Mouse (Mus musculus): Measurements from ENCODE around the gene Zfp410.

Gene Zfp410

DNA sequence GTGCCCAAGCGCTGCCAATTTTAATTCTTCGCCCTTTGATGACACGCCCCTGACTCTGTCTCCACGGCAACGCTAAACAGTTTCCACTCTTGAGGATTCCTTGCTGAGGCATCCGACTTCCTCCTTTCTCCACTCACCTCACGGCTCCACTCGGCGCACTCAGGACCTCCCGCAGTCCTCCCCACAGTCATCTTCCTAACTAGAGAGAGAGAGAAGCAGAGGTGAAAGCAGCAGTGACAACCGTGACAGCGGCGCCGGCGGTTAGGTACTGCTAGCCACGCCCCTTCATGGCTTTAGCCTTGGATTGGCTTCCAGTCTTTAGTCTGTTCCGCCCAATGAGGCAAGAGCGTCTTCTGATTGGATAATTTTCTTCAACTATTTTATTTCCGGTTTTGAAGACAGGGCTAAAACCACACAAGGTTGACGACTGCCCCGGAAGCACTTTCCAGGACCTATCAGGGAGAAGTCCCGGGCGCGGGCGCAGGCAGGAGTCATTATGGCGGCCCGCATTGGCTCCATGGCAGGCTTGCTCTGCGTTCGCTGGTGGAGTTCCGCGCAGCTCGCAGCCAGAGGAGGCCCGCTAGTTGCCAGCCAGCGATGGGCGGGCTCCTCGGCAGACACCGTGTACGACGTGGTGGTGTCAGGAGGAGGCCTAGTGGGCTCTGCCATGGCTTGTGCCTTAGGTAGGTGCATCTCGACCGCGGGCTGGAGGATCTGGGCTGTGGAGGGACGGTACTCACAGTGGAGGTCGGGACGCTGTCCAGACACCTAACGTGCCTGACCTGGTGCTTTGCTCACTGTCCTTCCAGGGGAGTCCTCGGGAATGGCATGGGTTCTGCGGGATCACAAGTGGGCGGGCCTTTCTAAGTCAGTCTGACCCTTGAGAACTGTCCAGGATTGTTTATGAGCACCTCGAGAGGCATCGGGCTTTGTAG lies 45.2 kb downstream of the Zfp410 start, which contains the start of the genes Coq6 and Fam161b:
Gene Coq6 (plus strand): TSS at position 103 of the 935 bp plus-strand sequence.
Gene Fam161b (minus strand): TSS at position 279 of the 935 bp plus-strand sequence.
- in situ Hi-C loops (cut with MboI, MseI), result no loop called here

DNA sequence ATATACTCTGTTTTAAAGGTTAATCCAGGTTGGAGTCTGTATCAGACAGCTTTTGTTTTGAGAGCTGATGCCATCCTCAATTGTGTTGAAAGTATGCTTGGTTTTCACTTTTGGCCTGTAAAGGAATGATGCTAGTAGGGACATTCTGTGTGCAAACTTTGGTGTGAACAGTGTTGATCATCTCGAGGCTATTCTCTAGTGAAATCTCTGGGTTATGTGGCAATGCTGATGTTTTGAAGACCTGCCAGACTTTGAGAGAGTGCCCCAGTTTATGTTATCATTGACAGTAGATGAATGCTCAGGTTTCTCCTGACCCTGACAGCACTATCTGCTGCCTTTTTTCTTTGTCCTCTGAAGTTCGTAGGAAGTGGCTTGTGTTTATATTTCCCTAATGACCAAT lies 46.2 kb downstream of the Zfp410 start:
- in situ Hi-C loops (cut with MboI, MseI), result no loop called here

DNA sequence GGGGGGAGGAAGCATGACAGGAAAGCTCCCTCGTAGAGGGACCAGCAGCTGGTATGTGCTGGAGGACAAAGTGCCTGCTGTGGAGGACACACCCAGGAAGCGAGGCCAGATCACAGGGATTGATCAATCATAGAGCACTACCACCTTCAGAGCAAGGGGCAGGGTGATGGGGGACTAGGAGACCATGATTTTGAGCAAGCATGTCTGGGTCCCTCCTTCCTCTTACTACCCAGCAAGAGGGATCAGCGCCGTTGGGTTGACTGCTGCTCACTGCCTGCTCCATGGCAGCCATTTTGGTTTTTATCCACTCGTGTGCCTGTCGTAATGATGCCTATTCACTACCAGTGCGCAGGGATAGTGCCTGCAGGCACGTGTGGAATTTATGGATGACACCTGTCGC lies 47.6 kb downstream of the Zfp410 start:
- in situ Hi-C loops (cut with MboI, MseI), result no loop called here

DNA sequence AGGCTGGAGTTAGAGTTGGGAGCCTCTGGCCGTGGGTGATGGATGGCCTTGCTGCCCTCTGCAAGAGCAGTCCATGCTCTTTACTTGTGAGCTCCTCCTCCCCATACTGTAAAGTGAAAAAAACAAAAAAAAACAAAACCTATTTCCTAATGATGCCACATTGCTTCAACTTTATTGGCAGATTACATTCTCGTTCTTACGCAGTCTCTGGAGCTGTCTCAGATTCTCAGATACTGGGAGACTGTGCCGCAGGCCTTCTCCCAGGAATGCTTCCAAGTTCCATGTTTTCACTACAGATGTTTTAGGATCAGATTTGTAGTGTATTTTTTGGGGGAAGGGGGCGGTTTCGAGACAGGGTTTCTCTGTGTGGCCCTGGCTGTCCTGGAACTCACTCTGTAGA lies 48.5 kb downstream of the Zfp410 start:
- in situ Hi-C loops (cut with MboI, MseI), result no loop called here

DNA sequence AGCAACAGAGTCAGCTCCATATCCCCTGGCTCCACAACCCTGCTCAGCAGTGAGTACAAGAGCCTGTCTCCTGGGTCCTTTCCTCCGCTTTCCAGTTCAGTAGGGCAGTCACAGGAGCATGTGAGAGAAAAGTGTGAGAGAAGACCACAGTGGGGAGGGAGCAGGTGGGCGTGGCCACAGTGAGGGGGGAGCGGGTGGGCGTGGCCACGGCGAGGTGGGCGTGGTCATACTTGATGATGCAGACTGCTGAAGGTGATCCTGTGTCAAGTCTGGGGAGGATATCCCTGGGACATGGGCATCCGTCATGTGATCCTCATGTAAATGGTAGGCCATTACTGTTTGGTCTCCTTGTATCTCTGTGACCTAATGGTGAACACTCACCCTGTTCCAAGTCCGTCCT lies 50.3 kb downstream of the Zfp410 start:
- in situ Hi-C loops (cut with MboI, MseI), result no loop called here

DNA sequence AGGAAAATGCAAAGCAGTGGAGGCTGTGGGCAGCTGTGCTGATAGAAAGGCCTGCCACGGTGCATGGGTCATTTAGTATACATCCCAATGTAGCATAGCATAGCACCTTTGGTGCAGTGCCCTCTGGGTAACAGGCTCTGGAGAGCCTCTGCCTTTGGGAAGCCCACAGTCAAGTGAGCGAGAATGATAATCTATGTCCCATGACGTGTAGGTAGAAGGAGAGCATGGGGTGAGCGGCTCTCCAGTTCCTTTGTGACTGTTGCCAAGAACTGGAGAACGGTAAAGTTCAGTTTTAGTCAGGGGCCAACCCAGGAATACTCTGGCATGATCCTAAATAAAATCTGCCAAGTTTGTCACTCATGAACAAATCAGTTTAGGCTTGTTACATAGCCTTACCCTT lies 55.0 kb downstream of the Zfp410 start:
- in situ Hi-C loops (cut with MboI, MseI), result no loop called here

DNA sequence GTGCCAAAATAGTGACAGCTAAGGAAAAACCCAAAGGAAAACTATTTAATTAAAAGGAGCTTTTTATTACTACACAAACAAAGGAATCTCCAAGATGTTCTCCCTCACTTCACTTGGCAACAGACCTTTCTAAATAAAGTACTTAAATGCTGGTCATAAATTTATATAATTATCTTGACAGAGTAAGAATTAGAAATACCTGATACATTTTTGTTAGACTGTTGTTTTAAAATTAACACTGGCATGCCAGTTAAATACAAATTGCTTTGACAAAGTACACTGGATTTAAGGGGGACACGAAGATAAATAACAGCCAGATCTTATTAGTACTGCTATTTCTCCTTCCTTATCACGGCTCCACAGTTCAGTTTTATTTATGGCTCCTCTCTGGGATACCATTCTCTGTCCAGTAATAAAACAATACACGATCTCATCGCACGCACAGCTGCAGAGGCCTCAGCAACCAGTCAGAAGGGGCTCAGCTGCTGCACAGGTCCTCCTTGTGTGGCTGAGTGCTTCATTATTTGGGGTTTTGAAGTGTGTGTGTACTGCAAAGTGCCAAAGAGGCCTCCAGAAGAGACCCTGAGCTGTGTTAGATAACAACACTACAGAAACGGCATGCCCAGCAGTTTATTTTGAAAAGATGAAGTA lies 57.3 kb downstream of the Zfp410 start:
- in situ Hi-C loops (cut with MboI, MseI), result no loop called here

DNA sequence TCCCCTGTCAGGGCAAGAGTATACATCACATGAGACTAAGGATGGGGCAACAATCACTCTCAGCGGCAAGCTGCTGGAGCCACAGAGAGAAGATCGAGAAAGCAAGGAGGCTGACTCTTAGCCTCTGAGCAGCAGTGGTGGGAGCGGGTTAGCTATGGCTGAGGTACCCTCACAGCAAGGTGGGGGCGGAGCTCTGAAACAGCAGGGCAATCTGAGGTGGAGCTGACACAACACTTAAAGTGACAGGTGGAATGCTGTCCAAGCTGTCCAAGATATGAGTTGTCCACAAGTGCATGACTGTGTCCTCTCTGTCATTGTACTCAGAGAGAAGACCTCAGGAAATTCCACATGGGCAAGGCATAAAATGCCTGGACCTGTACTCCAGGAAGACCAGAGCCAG lies 65.7 kb downstream of the Zfp410 start:
- in situ Hi-C loops (cut with MboI, MseI), result no loop called here

DNA sequence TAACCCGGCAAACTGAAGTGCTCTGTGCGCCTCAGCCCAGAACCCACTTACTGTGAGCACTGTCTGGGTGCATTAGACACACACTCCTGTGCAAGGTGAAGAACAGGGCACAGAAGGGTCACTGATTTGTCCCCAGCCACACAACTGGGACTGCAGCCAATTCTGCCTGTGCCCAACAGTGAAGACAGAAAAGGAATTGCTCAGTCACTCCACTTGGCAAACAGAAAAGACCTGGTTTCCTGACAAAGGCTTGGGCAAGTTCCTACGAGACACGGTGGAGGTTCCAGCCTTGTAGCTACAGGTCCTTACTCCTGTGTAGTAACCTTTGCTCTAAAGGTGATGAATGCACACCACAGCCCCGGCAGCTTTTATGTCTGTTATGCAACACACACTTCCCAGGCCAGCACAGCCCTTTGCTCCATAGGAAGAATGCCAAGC lies 68.0 kb downstream of the Zfp410 start:
- in situ Hi-C loops (cut with MboI, MseI), result no loop called here

DNA sequence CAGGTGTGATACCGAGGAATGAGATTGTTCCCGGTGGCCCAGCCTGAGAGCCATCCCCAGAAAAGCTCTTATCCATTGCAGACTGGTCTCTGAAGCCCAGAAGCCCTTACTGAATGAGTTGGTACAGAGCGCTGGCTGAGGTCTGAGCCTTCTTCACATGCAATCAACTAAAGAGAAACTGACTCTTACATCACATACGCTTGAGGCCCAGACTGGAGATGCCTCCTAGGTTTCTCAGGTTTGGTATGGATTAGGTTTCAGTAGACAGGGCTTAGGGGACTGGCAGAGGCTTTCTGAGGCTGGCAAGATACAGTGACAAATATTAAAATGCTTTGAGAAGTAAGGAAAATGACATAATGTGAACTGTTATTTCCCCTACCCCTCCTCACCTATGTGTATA lies 68.8 kb downstream of the Zfp410 start:
- in situ Hi-C loops (cut with MboI, MseI), result no loop called here

DNA sequence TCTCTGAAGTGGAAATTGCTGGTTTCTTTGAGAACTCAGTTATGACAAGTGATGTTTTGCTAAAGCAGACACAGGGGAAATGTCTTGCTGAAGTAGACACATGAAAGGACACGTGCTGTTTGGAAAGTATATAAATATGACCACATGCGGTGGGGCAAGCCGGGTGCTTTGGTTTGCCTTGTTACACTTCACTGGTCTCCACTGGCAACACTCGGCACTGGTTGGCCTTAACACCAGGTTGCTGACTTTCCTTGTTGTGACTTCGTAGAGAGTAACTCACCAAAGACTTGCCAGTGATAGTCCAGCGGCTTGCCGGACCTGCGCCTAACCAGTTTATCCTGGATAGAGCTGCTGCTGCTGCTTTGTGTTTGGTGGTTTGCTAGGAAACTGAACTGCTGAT lies 71.4 kb downstream of the Zfp410 start:
- in situ Hi-C loops (cut with MboI, MseI), result no loop called here

DNA sequence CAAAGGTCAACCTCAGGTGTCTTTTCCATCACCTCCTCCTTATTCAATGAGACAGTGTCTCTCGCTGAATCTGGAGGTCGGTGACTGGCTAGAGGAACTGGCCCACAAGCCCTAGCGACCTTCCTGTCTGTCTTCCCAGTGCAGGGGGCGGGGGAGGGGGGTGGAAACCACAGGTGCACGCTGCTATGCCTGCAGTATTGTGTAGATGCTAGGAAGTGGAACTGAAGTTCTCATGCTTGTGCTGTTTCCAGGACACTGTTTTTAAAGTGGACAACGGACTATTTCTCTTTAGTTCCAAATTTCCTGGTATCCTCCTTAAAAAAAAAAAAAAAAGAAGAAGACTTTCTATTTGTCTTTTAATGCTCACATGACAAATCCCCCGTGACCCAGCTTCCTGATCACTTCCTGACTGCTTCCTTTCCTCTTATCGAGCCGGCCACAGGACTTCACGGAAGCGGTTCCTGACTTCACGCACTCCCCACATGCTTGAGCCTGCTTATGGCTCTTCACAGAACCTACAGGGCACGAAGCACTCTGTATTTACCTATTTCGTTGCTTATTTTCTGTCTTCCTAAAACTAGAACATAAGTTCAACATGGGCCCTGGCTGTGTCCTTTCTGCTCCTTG lies 72.2 kb downstream of the Zfp410 start:
- in situ Hi-C loops (cut with MboI, MseI), result no loop called here

DNA sequence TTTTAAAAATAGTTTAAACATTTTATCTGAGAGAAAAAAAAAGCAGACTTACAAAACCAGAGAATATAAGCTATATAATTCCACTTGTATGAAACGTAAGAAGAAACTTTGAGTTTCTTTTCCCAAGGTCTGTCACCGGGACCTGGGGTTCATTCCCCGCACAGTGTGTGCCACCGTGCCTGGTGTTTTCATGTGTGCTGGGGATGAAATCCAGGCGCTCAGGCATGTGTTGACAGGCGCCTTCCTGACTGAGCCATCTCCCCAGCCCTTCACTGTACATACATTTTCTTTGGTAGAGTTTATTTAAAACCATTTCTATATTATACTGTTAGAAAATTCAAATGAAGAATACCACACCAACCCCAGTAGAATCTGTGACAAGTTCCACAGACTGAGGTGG lies 73.7 kb downstream of the Zfp410 start:
- in situ Hi-C loops (cut with MboI, MseI), result no loop called here

DNA sequence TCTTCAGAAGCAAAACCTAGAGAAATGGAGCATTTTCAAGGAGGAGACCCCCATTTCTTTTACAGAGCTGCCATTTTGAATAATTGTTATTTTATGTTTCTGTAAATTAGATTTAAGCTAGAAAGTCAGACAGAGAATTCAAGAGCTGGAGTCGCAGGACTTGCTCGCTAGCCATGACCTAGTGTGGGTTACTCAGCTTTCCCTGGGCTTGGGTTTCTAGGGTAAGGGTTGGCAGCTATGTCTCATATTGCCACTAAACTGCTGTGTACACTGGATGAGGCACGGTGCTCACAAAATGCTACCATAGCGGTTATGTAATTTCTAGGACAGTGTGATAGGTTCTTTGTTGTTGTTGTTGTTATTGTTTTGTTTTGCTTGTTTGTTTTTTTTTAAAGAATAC lies 76.0 kb downstream of the Zfp410 start:
- in situ Hi-C loops (cut with MboI, MseI), result no loop called here
